Mouse (Mus musculus) kidney, adult 2 months (tissue): ENCODE results near the gene Actn1. TPM values are rescaled to one million over a fixed set of nuclear protein-coding genes. Genes with fewer than 3 reads are reported as not detected.
A peak's percentile ranks its signal among the peaks of the same experiment; 100 is the strongest.

Experiments
- DNase-seq: peaks from one replicate; pipeline ENCODE4 v3.0.0; 2021
- H3K27ac ChIP-seq: fragments of 200-500 bp; 2 replicates; pipeline ENCODE4 v1.5.1; 2012; ENCODE audit warnings: low read depth, low read length, control low read depth, inconsistent platforms; ENCODE audit not compliant: insufficient read depth
- H3K27me3 ChIP-seq: fragments of 200-500 bp; replicated peaks from 2 replicates; pipeline ENCODE4 v1.6.1; 2012; ENCODE audit warnings: mild to moderate bottlenecking, moderate library complexity, low read length, inconsistent platforms; ENCODE audit not compliant: control insufficient read depth, insufficient read depth
- H3K36me3 ChIP-seq: fragments of 200-500 bp; 2 replicates; pipeline ENCODE4 v1.6.1; 2012; ENCODE audit warnings: mild to moderate bottlenecking, moderate library complexity, low read length, inconsistent platforms; ENCODE audit not compliant: control insufficient read depth, insufficient read depth
- H3K4me1 ChIP-seq: fragments of 200-500 bp; 2 replicates; pipeline ENCODE4 v1.6.1; 2011; ENCODE audit warnings: low read length; ENCODE audit not compliant: control insufficient read depth, insufficient read depth
- H3K4me3 ChIP-seq: fragments of 200-500 bp; 2 replicates; pipeline ENCODE4 v1.5.1; 2011; ENCODE audit warnings: mild to moderate bottlenecking, low read depth, low read length, control low read depth; ENCODE audit not compliant: insufficient read depth
- CTCF ChIP-seq: fragments of 200-500 bp; conservative IDR thresholded peaks from 2 replicates; pipeline ENCODE4 v1.5.1; 2011; ENCODE audit warnings: low read depth, mild to moderate bottlenecking, control low read depth, low read length, moderate library complexity, mixed read lengths; ENCODE audit not compliant: insufficient read depth, insufficient read length
- POLR2A ChIP-seq: fragments of 200-500 bp; IDR thresholded peaks from one replicate; pipeline ENCODE4 v1.6.1; 2011; ENCODE audit warnings: low read depth, low read length, control low read depth
- WGBS: fragments of 180-500 bp; shearing (Covaris S2); methylation state at CpG from one replicate; pipeline ENCODE4 v1.1.7; 2018; 5-methylcytosine and 5-hydroxymethylcytosine counted together
- polyA plus RNA-seq: library from polyadenylated mRNA; depleted of rRNA; stranded (reverse); fragments of >200 nt; gene quantifications from 2 replicates; pipeline ENCODE4 v1.2.3, GENCODE M21; 2012

The Actn1 gene
- polyA plus RNA-seq, 1 experiment, result 31.3 TPM

DNA sequence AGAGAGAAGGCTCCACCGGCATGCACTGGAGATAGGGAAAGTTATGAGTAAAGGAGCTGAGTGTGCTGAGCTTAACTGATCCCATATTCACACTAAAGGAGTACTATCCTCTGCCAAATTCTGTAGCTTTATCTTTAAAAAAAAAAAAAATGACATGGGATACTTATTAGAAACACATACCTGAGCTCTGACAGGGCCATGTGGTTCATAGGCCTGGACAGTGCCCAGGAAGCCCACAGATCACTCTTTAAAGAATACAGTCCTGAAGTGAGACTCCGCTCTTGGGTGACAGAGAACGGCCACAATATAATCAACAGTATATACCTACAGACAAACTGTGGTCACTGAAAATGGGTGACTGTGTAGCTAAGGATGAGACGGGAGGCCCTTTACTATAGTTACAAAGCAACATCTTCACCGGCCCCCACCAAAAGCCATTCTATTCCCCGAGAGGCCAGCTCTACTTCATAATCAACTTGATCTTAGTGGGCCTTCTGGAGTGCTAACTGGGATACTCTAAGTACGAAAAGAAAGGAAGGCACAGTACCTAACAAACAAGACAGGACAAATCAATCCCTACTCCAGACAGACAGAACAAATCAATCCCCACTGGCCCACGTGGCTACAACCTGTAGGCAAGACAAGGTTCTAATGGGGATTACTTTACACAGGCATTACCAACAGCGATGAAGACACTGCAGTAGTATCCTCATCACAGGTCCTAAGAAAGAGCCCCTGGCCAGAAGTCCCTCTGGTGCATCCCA is 27.9 kb downstream of the Actn1 start:
- Histone ChIP-seq H3K27me3 (no peaks in the 10 kb centered on the region), H3K36me3 (no peaks in the 10 kb centered on the region), H3K27ac (no peak overlapping the region), H3K4me3 (no peak overlapping the region), H3K4me1 (peaks cover 16% of the 10 kb centered on the region)
- no peak for DNase-seq
- 86% methylated on average over 9 of the region's 9 CpGs for WGBS
- TF ChIP-seq CTCF (no peak), POLR2A (no peak)

DNA sequence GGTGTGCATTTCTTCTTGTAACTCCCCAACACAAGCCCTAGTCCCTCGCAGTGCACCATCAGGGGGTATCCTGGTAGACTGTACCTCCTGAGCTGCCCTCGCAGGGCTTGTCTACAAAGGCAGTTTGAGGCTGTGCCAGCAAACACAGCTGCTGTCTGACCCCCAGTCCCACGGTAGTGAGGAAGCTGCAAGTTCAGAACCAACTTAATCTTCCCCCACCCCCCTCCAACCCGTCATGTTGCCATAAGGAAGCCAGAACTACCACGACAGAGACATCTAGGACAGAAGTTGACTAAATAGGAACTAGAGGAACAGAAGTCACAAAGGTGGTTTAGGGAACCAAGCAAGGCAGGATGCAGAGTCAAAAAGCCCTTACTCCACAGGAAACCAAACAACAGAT is 28.9 kb downstream of the Actn1 start:
- TF ChIP-seq CTCF, result no peak
- no peak for TF ChIP-seq POLR2A
- peak overlapping the region; percentile 40 for H3K27ac ChIP-seq
- H3K27me3 ChIP-seq, result no peaks in the 10 kb centered on the region
- H3K36me3 ChIP-seq, result no peaks in the 10 kb centered on the region
- H3K4me3 ChIP-seq, result no peak overlapping the region
- no peak for DNase-seq
- WGBS, result 44% methylated on average over 5 of the region's 5 CpGs
- H3K4me1 ChIP-seq, result peaks cover 19% of the 10 kb centered on the region

DNA sequence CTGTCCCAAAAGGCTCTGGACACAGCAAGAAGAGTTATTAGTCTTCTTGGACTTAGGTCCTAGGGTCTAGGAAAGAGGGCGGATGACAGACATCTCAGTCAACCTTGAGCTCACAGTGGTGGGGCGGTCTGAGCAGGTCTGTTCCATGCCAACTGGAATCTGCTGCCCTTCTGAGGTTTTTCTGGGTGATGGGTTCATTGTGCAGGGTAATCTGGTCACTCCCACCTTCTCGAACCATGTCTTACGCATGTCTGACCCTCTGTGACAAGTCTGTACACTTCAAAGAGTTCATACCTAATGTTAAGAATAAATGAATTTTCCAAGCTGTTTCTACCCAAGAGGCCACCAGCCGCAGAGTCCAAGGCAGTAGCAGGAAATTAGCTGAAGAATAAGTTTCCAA is 29.3 kb downstream of the Actn1 start:
- peak overlapping the region; percentile 40 for H3K27ac ChIP-seq
- H3K36me3 ChIP-seq, result no peaks in the 10 kb centered on the region
- no peak overlapping the region for H3K4me3 ChIP-seq
- DNase-seq, result no peak
- no peak for TF ChIP-seq CTCF
- TF ChIP-seq POLR2A, result no peak
- 56% methylated on average over 5 of the region's 5 CpGs for WGBS
- peaks cover 19% of the 10 kb centered on the region for H3K4me1 ChIP-seq
- H3K27me3 ChIP-seq, result no peaks in the 10 kb centered on the region

DNA sequence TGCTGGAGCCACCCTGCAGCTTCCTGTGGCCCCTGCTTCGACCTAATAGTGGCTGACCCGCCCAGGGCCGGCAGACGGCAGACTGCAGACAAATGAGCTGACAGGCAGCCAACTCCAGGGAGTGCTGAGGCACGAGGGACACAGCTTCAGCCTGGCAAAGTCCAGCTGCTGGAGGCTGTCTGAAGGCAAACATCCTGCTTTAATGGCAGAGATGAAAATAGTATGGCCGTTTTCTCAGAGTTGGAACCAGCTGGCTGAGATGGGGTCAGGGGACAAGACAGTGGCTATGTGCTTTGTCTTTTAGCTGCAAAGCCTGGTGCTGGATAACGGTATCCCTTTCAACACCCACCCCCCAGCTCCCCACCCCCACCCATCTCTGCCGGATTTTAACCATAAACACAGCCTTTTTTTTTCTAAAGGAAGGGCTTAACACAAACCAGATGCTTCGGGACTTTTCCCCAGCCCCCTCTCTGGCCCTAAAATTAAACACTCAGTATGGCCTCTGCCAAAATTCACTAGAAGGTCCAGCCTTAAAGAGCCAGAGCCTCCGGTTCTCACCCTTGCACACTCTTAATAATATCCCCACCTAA is 30.0 kb downstream of the Actn1 start:
- 6% methylated on average over 10 of the region's 10 CpGs for WGBS
- H3K36me3 ChIP-seq, result no peaks in the 10 kb centered on the region
- peak overlapping the region; percentile 62 for H3K27ac ChIP-seq
- peaks cover 19% of the 10 kb centered on the region for H3K4me1 ChIP-seq
- no peaks in the 10 kb centered on the region for H3K27me3 ChIP-seq
- peak; percentile 95 for DNase-seq
- no peak overlapping the region for H3K4me3 ChIP-seq
- TF ChIP-seq CTCF (peak; percentile 31; the same call in 1 of the 2 replicates), POLR2A (no peak)

DNA sequence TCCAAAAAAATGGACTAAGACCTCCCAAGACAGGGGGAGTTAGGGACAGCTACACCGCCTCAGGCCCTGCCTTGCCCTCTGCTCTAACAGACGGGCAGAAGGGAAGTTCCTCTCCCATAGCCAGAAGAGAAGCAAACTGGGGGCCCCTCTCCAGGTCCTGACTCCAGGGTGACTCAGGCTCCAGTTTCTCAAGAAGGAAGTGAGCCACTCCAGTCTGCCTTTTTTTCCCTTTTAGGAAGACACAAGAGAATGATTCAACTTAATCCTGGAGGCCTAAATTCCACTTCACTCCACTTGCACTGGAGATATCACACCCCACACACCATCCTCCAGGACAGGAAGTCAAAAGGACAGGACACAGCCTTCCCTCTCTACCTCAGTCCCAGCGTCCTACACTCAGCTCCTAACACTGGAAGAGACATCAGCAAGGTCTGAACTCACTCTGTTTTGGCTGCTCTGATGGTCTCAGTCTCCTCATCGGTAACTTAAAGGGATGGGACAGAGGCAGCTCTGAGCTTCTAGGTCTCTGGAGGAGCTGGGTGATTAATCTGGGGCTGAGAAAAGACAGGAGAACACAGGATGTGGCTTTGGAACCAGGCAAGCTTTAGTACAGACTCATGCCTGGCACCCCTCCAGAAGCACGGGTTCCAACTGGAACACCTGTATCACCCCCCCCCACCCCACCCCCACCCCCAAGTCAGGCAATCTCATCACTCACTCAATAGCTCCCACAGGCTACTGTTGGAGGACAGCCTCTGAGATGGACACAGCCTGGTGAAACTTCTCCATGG is 31.0 kb downstream of the Actn1 start:
- Histone ChIP-seq H3K27me3 (no peaks in the 10 kb centered on the region), H3K27ac (peak overlapping the region; percentile 62), H3K4me1 (peaks cover 19% of the 10 kb centered on the region), H3K36me3 (no peaks in the 10 kb centered on the region), H3K4me3 (no peak overlapping the region)
- TF ChIP-seq CTCF, result no peak
- TF ChIP-seq POLR2A, result no peak
- 48% methylated on average over 5 of the region's 5 CpGs for WGBS
- DNase-seq, result peak; percentile 26

DNA sequence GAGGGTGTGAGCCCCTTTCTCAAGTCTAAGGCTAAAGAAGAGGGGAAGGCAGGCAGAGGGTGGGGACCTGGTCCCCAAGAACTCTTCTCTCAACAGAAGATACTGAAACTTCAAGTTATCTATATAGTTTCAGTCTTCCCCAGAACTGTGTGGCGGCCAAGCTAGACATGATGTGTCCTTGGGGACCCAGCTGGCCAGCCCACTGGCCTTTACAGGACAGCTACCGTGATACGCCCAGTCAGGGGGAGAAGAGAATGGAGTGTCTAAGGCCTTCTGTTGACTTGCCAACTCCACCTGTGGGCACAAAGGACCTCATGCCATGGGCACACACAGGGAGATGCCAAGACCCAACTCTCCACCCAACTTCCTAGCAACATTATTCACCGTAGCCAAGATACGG is 31.8 kb downstream of the Actn1 start:
- TF ChIP-seq POLR2A, result no peak
- TF ChIP-seq CTCF, result no peak
- 82% methylated on average over 5 of the region's 5 CpGs for WGBS
- H3K4me1 ChIP-seq, result peaks cover 20% of the 10 kb centered on the region
- no peak overlapping the region for H3K27ac ChIP-seq
- no peak overlapping the region for H3K4me3 ChIP-seq
- no peak for DNase-seq
- H3K36me3 ChIP-seq, result no peaks in the 10 kb centered on the region
- no peaks in the 10 kb centered on the region for H3K27me3 ChIP-seq

DNA sequence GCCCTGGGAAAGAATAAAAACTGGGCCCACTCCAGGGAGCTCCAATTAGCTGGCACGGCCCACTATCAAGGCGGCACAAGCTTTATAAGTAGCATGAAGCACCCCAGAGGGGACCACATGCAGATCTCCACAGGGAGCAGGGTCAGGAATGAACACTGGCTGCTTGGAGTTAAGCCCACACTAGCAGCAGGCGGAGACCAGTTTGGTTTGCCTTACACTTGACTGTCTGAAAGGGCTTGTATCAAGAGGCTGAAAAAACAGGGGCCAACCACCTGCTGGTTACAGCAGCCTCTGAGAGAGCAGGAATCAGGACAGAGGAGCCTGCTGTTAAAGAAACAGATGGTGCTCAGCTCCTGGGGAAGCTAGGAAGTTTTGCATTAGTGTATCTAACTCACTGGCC is 32.3 kb downstream of the Actn1 start:
- Histone ChIP-seq H3K27me3 (no peaks in the 10 kb centered on the region), H3K4me3 (no peak overlapping the region), H3K4me1 (peaks cover 23% of the 10 kb centered on the region), H3K27ac (no peak overlapping the region), H3K36me3 (no peaks in the 10 kb centered on the region)
- peak; percentile 39 for DNase-seq
- WGBS, result 46% methylated on average over 3 of the region's 3 CpGs
- no peak for TF ChIP-seq CTCF
